Mouse (Mus musculus): ENCODE results near the gene Fxyd3. TPM values are rescaled to one million over a fixed set of nuclear protein-coding genes. Genes with fewer than 3 reads are reported as not detected.

Gene Fxyd3
- polyA plus RNA-seq, 1 experiment, result 1.9 TPM

GRCm38 (mm10) chr7:31106166-31106565, 29.7 kb upstream of the Fxyd3 start:
- H3K9me3 ChIP-seq (replicated peaks; ENCODE audit: control insufficient read depth, insufficient read depth, low read length, poor library complexity, severe bottlenecking), result no peaks in the 10 kb centered on the region

GRCm38 (mm10) chr7:31105061-31105768, 28.7 kb upstream of the Fxyd3 start:
- no peaks in the 10 kb centered on the region for H3K9me3 ChIP-seq (replicated peaks; ENCODE audit: control insufficient read depth, insufficient read depth, low read length, poor library complexity, severe bottlenecking)
- H3K27me3 ChIP-seq (ENCODE audit: control insufficient read depth, insufficient read depth, low read length, poor library complexity, severe bottlenecking), result no peaks in the 10 kb centered on the region
- TF ChIP-seq POLR2A (IDR thresholded peaks at IDR 0.05; ENCODE audit: insufficient read depth, low read length) (no peak), CTCF (IDR thresholded peaks at IDR 0.05; ENCODE audit: low read depth, low read length) (peak; percentile 71)
- no peak overlapping the region for H3K4me3 ChIP-seq (ENCODE audit: low read depth, low read length)
- no peaks in the 10 kb centered on the region for H3K36me3 ChIP-seq (ENCODE audit: control insufficient read depth, insufficient read depth, low read length, poor library complexity, severe bottlenecking)
- no peaks in the 10 kb centered on the region for H3K4me1 ChIP-seq (ENCODE audit: control insufficient read depth, insufficient read depth, low read length)
- no peak overlapping the region for H3K9ac ChIP-seq (ENCODE audit: low read depth, poor library complexity, severe bottlenecking)
- H3K27ac ChIP-seq (ENCODE audit: insufficient read depth, low read length), result no peak overlapping the region

More at GRCm38 (mm10) chr7:31106166-31106565, 29.7 kb upstream of the Fxyd3 start:
- Histone ChIP-seq H3K4me1 (ENCODE audit: control insufficient read depth, insufficient read depth, low read length) (no peaks in the 10 kb centered on the region), H3K36me3 (ENCODE audit: control insufficient read depth, insufficient read depth, low read length, poor library complexity, severe bottlenecking) (no peaks in the 10 kb centered on the region), H3K27me3 (ENCODE audit: control insufficient read depth, insufficient read depth, low read length, poor library complexity, severe bottlenecking) (no peaks in the 10 kb centered on the region), H3K4me3 (ENCODE audit: low read depth, low read length) (no peak overlapping the region), H3K9ac (ENCODE audit: low read depth, poor library complexity, severe bottlenecking) (no peak overlapping the region), H3K27ac (ENCODE audit: insufficient read depth, low read length) (no peak overlapping the region)
- TF ChIP-seq POLR2A (IDR thresholded peaks at IDR 0.05; ENCODE audit: insufficient read depth, low read length) (no peak), CTCF (IDR thresholded peaks at IDR 0.05; ENCODE audit: low read depth, low read length) (no peak), EP300 (IDR thresholded peaks at IDR 0.05; ENCODE audit: insufficient read depth, low read depth, low read length) (no peak)

- H3K9ac ChIP-seq (ENCODE audit: low read depth, poor library complexity, severe bottlenecking), result no peak overlapping the region
- H3K36me3 ChIP-seq (ENCODE audit: control insufficient read depth, insufficient read depth, low read length, poor library complexity, severe bottlenecking), result no peaks in the 10 kb centered on the region
- no peak overlapping the region for H3K4me3 ChIP-seq (ENCODE audit: low read depth, low read length)
- no peaks in the 10 kb centered on the region for H3K27me3 ChIP-seq (ENCODE audit: control insufficient read depth, insufficient read depth, low read length, poor library complexity, severe bottlenecking)
- no peak overlapping the region for H3K27ac ChIP-seq (ENCODE audit: insufficient read depth, low read length)
- H3K9me3 ChIP-seq (replicated peaks; ENCODE audit: control insufficient read depth, insufficient read depth, low read length, poor library complexity, severe bottlenecking), result no peaks in the 10 kb centered on the region
- H3K4me1 ChIP-seq (ENCODE audit: control insufficient read depth, insufficient read depth, low read length), result no peaks in the 10 kb centered on the region
- no peak for TF ChIP-seq CTCF (IDR thresholded peaks at IDR 0.05; ENCODE audit: low read depth, low read length)
- TF ChIP-seq EP300 (IDR thresholded peaks at IDR 0.05; ENCODE audit: insufficient read depth, low read depth, low read length), result no peak
- TF ChIP-seq POLR2A (IDR thresholded peaks at IDR 0.05; ENCODE audit: insufficient read depth, low read length), result no peak
Observed at GRCm38 (mm10) chr7:31100786-31101185, 24.3 kb upstream of the Fxyd3 start.

DNA sequence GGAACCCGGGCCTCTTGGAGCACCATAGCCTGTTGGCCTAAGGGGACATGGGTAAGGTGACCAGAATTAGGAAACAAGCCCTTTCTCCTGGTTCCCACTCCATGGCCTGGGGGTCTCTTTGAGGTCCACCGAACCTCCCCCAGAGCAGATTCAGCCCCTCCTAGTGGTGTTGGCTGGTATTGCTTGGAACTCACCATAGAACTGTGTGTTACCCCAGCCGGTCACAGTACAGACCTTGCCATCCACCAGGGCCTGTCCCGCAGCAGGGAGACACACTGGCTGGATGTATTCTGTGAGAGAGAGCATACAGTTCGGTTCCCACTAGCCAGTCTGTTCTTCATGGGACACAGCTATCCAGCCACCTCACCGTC, 23.1 kb upstream of the Fxyd3 start:
- no peaks in the 10 kb centered on the region for H3K4me1 ChIP-seq (ENCODE audit: control insufficient read depth, insufficient read depth, low read length)
- no peaks in the 10 kb centered on the region for H3K9me3 ChIP-seq (replicated peaks; ENCODE audit: control insufficient read depth, insufficient read depth, low read length, poor library complexity, severe bottlenecking)
- no peak for TF ChIP-seq POLR2A (IDR thresholded peaks at IDR 0.05; ENCODE audit: insufficient read depth, low read length)
- TF ChIP-seq CTCF (IDR thresholded peaks at IDR 0.05; ENCODE audit: low read depth, low read length), result peak; percentile 13
- no peak overlapping the region for H3K27ac ChIP-seq (ENCODE audit: insufficient read depth, low read length)
- no peak overlapping the region for H3K9ac ChIP-seq (ENCODE audit: low read depth, poor library complexity, severe bottlenecking)
- no peaks in the 10 kb centered on the region for H3K27me3 ChIP-seq (ENCODE audit: control insufficient read depth, insufficient read depth, low read length, poor library complexity, severe bottlenecking)
- H3K36me3 ChIP-seq (ENCODE audit: control insufficient read depth, insufficient read depth, low read length, poor library complexity, severe bottlenecking), result no peaks in the 10 kb centered on the region
- no peak overlapping the region for H3K4me3 ChIP-seq (ENCODE audit: low read depth, low read length)

DNA sequence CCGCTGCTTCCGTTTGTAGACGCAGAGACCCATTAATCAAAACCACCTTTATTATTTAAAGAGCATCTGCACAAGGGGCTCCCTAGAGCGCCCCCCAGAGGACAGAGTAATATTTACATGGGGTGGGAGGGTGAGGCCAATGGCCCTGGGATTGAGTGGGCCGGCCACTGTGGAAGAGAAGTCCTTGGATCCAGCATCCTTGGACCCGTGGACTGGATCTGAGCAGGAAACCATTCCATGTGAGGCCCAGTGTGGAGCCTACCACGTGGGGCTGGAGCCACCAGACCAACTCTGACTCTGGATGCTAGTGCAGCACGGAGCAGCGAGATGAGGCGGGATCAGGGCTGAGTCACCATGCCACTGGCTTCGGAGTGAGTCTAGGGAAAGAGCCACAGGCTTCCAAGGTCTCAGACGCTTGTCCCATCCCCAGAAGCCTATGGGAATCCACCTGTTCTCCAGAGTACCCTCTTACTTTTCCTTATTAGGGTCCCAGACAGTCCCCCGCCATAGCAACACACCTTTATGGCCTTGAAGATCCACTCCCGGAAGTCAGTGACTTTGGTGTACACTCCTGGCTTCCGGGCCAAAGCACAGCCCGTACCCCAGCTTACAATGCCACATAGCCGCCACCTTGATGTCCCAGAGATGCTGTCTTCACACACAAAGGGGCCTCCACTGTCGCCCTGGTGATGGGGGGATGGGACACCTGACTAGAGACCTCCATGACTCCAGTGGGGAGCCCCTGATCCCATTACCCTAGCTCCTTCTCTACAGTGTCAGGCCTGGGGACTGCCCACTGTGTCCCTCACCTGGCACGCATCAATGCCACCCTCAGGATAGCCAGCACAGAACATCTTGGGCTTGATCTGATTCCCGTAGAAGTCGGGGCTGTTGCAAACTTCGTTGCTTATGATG, 22.4 kb upstream of the Fxyd3 start:
- Histone ChIP-seq H3K27ac (ENCODE audit: insufficient read depth, low read length) (no peak overlapping the region), H3K4me3 (ENCODE audit: low read depth, low read length) (no peak overlapping the region), H3K36me3 (ENCODE audit: control insufficient read depth, insufficient read depth, low read length, poor library complexity, severe bottlenecking) (no peaks in the 10 kb centered on the region), H3K27me3 (ENCODE audit: control insufficient read depth, insufficient read depth, low read length, poor library complexity, severe bottlenecking) (no peaks in the 10 kb centered on the region), H3K4me1 (ENCODE audit: control insufficient read depth, insufficient read depth, low read length) (no peaks in the 10 kb centered on the region), H3K9ac (ENCODE audit: low read depth, poor library complexity, severe bottlenecking) (no peak overlapping the region), H3K9me3 (replicated peaks; ENCODE audit: control insufficient read depth, insufficient read depth, low read length, poor library complexity, severe bottlenecking) (no peaks in the 10 kb centered on the region)
- peak; percentile 39 for TF ChIP-seq CTCF (IDR thresholded peaks at IDR 0.05; ENCODE audit: low read depth, low read length)
- TF ChIP-seq POLR2A (IDR thresholded peaks at IDR 0.05; ENCODE audit: insufficient read depth, low read length), result no peak

Data from ES-Bruce4 (cell line).